Mouse (Mus musculus): ENCODE data around the gene Acly. TPM values are rescaled to one million over a fixed set of nuclear protein-coding genes. Genes with fewer than 3 reads are reported as not detected.

Gene Acly
- polyA plus RNA-seq, 1 experiment from 2014 or later, result 366 TPM

DNA sequence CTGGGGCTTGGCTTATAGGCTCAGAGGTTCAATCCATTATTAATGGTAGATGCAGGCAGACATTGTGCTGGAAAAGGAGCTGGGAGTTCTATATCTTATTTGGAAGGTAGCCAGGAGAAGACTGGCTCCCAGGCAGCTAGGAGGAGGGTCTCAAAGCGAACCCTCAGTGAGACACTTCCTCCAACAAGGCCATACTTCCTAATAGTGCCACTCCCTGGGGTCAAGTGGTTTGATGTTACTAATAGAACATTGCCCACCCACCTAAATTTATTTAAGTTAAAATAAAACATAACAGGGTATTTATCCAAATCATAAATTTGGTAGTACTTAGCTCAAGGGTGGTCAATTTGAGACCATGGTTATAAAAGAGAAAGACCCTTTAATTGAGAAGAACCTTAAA, 62.0 kb downstream of the Acly start:
- no peaks in the 10 kb centered on the region for H3K27me3 ChIP-seq
- H3K4me2 ChIP-seq (replicated peaks), result no peak overlapping the region
- peaks cover 34% of the 10 kb centered on the region for H3K36me3 ChIP-seq
- ATAC-seq (ENCODE audit: low FRiP score, low read depth), result no peak
- no peaks in the 10 kb centered on the region for H3K9me3 ChIP-seq
- 90% methylated on average over 1 of the region's 1 CpGs for WGBS
- H3K9ac ChIP-seq (replicated peaks), result no peak overlapping the region
- H3K27ac ChIP-seq (replicated peaks), result no peak overlapping the region
- no peak overlapping the region for H3K4me3 ChIP-seq
- peaks cover 13% of the 10 kb centered on the region for H3K4me1 ChIP-seq

DNA sequence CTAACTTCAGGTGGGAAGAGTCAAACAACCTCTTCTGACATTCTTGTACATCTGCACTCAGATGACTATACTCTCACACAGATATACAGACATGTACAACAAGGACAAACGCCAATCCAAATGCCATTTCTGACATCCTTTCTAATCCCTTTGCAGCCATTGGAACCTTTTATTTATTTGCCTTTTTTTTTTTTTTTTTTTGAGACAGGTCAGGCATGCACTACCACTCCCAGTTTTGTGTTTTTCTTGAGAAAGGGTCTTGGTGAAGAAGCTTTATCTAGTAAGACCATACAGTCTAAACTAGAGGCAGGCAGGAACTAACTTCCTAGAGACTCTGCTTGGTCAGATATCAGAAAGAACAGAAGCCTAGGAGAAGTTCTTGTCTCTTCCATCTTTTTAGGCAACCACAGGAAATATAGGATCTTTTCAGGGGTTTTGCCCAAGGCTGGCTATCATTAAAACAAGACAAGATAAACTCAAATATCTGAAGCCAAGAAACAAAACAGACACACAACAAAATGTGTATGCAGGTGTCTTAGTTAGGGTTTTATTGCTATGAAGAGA, 62.5 kb downstream of the Acly start:
- no peak for ATAC-seq (ENCODE audit: low FRiP score, low read depth)

DNA sequence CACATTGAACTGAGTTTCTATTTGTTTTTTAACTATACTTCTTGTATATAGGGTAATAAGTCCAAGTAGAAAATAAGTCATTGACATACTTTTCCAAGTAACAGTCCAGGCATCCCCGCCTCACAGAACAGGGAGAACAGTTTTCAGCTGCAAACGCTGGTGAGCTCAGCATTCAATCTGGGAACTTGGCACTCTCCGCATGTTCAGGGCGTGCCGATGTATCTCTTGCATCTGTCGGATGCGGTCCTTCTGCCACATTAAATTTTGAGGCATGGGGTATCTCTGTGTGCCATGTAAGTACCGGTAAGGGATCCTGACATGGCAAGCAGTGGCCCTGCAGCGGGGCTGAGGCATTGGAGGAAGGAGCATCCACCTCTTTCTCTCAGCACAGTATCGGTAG, 65.1 kb downstream of the Acly start:
- no peaks in the 10 kb centered on the region for H3K27me3 ChIP-seq
- no peak overlapping the region for H3K4me2 ChIP-seq (replicated peaks)
- no peak overlapping the region for H3K9ac ChIP-seq (replicated peaks)
- no peak overlapping the region for H3K4me3 ChIP-seq
- peaks cover 42% of the 10 kb centered on the region for H3K36me3 ChIP-seq
- H3K9me3 ChIP-seq, result no peaks in the 10 kb centered on the region
- H3K27ac ChIP-seq (replicated peaks), result no peak overlapping the region
- 92% methylated on average over 10 of the region's 10 CpGs for WGBS
- no peaks in the 10 kb centered on the region for H3K4me1 ChIP-seq
- no peak for ATAC-seq (ENCODE audit: low FRiP score, low read depth)

More for the DNA sequence above, 62.5 kb downstream of the Acly start:
- Histone ChIP-seq H3K9ac (replicated peaks) (no peak overlapping the region), H3K4me2 (replicated peaks) (no peak overlapping the region), H3K27me3 (no peaks in the 10 kb centered on the region), H3K4me3 (no peak overlapping the region), H3K9me3 (no peaks in the 10 kb centered on the region), H3K4me1 (peaks cover 8% of the 10 kb centered on the region), H3K36me3 (peaks cover 34% of the 10 kb centered on the region), H3K27ac (replicated peaks) (no peak overlapping the region)
- WGBS, result 83% methylated on average over 1 of the region's 1 CpGs

DNA sequence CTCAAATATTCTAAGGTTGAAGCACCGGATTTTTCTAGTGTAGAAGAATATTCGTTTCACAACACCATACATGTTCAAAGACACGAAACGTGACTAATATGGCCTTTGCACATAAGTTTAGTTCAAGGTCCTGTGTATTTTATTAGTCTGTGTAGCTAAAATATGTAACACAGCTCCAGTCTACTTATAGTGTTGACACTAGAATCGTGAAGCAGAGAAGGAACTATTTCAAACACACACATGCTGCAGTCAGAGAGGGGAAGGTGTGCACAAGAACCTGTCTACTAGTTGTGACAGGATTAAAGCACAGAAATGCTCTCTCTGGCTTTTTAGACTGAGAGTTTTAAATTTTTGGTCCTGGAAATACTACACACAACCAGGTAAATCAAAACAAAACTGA, 70.1 kb downstream of the Acly start:
- peaks cover 38% of the 10 kb centered on the region for H3K36me3 ChIP-seq
- no peak for ATAC-seq (ENCODE audit: low FRiP score, low read depth)
- 92% methylated on average over 5 of the region's 5 CpGs for WGBS

DNA sequence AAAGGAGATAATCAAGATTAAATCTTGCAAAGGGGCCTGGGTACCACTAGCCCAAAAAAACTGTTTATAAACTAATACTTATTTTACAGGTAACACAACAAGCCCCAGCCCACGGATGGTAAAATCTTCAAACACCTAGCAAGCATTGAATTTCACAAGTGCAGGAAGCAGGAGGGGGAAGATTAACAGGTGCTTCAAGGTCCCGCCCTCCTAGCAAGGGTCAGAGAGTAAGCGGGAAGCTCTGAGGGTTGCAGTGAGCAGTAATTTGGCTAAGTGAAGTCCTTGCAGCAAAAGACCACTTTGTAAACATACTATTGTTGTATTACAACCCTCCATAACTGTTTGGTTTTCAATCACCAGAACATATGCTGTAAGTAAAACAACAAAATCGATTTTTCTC, 70.6 kb downstream of the Acly start:
- Histone ChIP-seq H3K9me3 (no peaks in the 10 kb centered on the region), H3K27ac (replicated peaks) (no peak overlapping the region), H3K9ac (replicated peaks) (no peak overlapping the region), H3K4me3 (no peak overlapping the region), H3K4me1 (no peaks in the 10 kb centered on the region), H3K4me2 (replicated peaks) (no peak overlapping the region), H3K27me3 (no peaks in the 10 kb centered on the region), H3K36me3 (peaks cover 33% of the 10 kb centered on the region)
- ATAC-seq (ENCODE audit: low FRiP score, low read depth), result no peak
- 90% methylated on average over 4 of the region's 4 CpGs for WGBS

More for the DNA sequence above, 70.1 kb downstream of the Acly start:
- Histone ChIP-seq H3K4me2 (replicated peaks) (no peak overlapping the region), H3K27ac (replicated peaks) (no peak overlapping the region), H3K4me1 (no peaks in the 10 kb centered on the region), H3K4me3 (no peak overlapping the region), H3K9me3 (no peaks in the 10 kb centered on the region), H3K27me3 (no peaks in the 10 kb centered on the region), H3K9ac (replicated peaks) (no peak overlapping the region)

DNA sequence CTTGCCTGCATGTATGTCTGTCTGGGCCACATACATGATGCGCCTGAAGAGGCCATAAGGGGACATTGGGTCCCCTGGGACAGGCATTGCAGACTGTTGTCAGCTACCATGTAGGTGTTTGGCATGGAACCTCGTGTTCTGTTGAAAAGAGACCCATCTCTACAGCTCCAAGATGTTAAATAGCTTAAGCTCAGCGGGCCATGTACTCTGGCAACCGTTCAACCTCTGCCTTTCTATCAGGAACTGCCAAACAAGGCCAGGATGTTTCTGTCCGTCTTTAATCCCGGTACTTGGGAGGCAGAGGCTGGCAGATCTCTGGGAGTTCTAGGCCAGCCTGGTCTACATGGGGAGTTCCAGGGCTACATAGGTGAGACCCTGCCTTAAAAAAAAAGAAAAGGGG, 85.2 kb downstream of the Acly start:
- Histone ChIP-seq H3K4me2 (replicated peaks) (no peak overlapping the region), H3K4me1 (peaks cover 18% of the 10 kb centered on the region), H3K4me3 (no peak overlapping the region), H3K36me3 (no peaks in the 10 kb centered on the region), H3K27me3 (no peaks in the 10 kb centered on the region), H3K9ac (replicated peaks) (no peak overlapping the region), H3K27ac (replicated peaks) (no peak overlapping the region), H3K9me3 (no peaks in the 10 kb centered on the region)
- ATAC-seq (ENCODE audit: low FRiP score, low read depth), result no peak
- WGBS, result 89% methylated on average over 6 of the region's 6 CpGs

DNA sequence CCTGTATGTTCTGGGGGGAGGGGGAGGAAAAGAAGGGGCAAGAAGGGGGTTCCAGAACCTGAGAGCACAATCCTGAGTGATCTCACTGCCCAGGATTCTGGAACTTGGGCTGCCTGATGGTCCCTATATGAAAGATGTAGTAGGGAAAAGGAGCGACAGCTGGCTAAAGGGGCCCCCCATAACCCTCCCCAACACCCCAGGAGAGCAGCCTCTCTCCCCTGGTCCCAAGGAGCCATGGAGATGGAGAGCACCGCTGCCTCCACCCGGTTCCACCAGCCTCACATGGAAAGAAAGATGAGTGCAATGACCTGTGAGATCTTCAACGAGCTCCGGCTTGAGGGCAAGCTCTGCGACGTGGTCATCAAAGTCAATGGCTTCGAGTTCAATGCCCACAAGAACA, 86.0 kb downstream of the Acly start, which contains the start of the genes Nt5c3b and Klhl10:
Gene Nt5c3b, minus strand, starts transcription at position 12 of the 400 bp plus-strand sequence.
Gene Klhl10, plus strand, starts transcription at position 121 of the 400 bp plus-strand sequence.
- Histone ChIP-seq H3K27ac (replicated peaks) (peak within 1 kb of the TSS; percentile 22; the same call in 1 of the 2 replicates), H3K9ac (replicated peaks) (peak within 1 kb of the TSS; percentile 90), H3K27me3 (no peaks in the 10 kb centered on the region), H3K9me3 (no peaks in the 10 kb centered on the region), H3K36me3 (peaks cover 8% of the 10 kb centered on the region; the same call in 1 of the 2 replicates), H3K4me1 (peaks cover 18% of the 10 kb centered on the region), H3K4me2 (replicated peaks) (peak within 1 kb of the TSS; percentile 89), H3K4me3 (peak within 1 kb of the TSS; percentile 72)
- no peak for ATAC-seq (ENCODE audit: low FRiP score, low read depth)
- WGBS, result 89% methylated on average over 8 of the region's 8 CpGs

DNA sequence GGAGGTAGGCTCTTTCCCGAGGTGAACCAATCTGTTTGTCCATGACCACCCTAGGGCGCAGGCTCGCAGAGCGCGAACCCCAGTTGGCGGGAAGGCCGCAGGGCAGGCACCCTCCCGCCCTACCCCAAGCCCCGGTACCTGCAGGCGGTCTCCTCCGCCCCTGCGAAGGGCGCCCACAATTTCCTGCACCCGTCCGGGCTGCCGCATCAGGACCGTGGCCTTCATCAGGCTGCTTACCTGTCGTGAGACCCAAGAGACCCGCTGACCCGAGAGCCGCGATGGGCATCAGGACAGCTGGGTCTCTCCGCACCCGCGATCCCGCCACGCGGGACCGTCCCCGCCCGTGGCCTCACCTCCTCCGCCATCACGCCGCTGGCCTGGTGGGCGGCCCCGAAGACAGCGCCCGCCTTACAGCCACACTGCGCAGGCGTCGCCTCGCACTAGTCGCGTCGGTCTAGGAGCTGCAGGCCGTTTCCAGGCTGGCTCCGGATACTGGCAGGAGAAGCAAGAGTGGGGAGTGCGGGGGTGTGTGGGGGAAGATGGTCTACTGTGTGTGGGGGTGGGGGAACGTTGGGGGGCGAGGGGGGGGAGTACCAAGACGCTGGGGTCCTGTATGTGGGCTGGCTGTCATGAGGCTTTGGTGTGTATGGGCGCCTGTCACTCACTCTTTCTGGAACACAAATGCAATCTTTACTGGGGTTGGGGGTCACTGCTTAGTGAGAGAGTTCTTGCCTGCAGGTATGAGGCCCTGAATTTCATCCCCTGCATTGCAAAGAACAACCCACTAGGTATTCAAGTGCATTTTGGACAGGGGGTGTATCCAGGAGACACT, 86.9 kb downstream of the Acly start:
- peak overlapping the region; percentile 89 for H3K4me2 ChIP-seq (replicated peaks)
- peaks cover 18% of the 10 kb centered on the region for H3K4me1 ChIP-seq
- peaks cover 14% of the 10 kb centered on the region for H3K36me3 ChIP-seq
- peak overlapping the region; percentile 22; the same call in 1 of the 2 replicates for H3K27ac ChIP-seq (replicated peaks)
- peak overlapping the region; percentile 72 for H3K4me3 ChIP-seq
- H3K9me3 ChIP-seq, result no peaks in the 10 kb centered on the region
- no peaks in the 10 kb centered on the region for H3K27me3 ChIP-seq
- WGBS, result 1% methylated on average over 52 of the region's 52 CpGs
- ATAC-seq (ENCODE audit: low FRiP score, low read depth), result peak; percentile 95
- peak overlapping the region; percentile 90 for H3K9ac ChIP-seq (replicated peaks)

DNA sequence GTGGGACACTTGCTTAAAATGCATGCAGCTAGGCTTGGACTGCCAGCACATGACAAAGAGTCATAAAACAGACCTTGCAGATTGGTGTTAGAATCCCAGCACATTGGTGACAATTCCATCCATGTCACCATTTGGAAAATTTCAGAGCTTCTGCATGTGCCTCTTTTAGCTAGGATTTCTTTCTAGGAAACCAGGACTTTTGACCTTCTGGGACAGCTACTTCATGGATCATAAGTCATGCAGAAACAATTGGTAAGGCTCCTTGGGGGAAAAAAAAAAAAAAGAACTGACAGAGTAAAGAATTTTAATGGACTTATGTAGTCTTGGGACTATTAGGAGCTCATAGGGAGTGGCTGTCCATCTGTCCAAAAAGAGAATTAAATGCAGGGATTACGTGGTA, 89.9 kb downstream of the Acly start:
- whole genome bisulfite sequencing, result 63% methylated on average over 1 of the region's 1 CpGs
- peaks cover 27% of the 10 kb centered on the region for H3K36me3 ChIP-seq
- H3K27ac ChIP-seq (replicated peaks), result no peak overlapping the region
- no peak overlapping the region for H3K4me2 ChIP-seq (replicated peaks)
- H3K9ac ChIP-seq (replicated peaks), result no peak overlapping the region
- H3K9me3 ChIP-seq, result no peaks in the 10 kb centered on the region
- H3K27me3 ChIP-seq, result no peaks in the 10 kb centered on the region
- no peak for ATAC-seq (ENCODE audit: low FRiP score, low read depth)
- H3K4me3 ChIP-seq, result no peak overlapping the region
- peaks cover 18% of the 10 kb centered on the region for H3K4me1 ChIP-seq

DNA sequence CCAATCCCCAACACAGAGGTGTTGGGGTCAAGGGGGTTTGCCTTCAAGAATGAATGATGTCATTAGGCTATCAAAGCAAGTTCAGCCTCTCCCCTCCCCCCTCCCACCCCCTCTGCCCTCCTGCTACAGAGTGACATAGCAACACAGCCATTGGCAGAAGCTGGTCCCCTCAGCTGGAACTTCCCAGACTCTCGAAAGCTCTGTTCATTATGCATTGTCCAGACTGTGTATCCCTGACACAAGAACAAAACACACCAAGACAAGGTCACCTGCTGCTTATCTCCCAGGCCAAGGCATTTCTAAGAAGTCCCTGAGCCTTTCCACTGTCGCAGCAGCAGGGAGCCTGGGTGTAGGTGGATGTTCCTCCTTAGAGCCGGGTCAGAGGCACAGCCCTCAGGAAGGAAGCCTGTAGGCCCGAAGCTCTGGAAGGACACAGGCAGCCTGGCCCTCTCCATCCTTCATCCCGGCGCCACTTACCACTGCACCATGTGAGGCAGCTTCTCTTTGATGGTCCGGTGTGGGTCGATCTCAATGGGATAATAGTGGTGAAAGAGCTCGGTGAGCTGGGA, 92.0 kb downstream of the Acly start:
- no peak overlapping the region for H3K4me2 ChIP-seq (replicated peaks)
- peaks cover 11% of the 10 kb centered on the region; the same call in 1 of the 2 replicates for H3K4me1 ChIP-seq
- no peak overlapping the region for H3K9ac ChIP-seq (replicated peaks)
- H3K27ac ChIP-seq (replicated peaks), result no peak overlapping the region
- H3K9me3 ChIP-seq, result no peaks in the 10 kb centered on the region
- peaks cover 36% of the 10 kb centered on the region for H3K36me3 ChIP-seq
- no peaks in the 10 kb centered on the region for H3K27me3 ChIP-seq
- ATAC-seq (ENCODE audit: low FRiP score, low read depth), result no peak
- WGBS, result 40% methylated on average over 9 of the region's 9 CpGs
- no peak overlapping the region for H3K4me3 ChIP-seq

DNA sequence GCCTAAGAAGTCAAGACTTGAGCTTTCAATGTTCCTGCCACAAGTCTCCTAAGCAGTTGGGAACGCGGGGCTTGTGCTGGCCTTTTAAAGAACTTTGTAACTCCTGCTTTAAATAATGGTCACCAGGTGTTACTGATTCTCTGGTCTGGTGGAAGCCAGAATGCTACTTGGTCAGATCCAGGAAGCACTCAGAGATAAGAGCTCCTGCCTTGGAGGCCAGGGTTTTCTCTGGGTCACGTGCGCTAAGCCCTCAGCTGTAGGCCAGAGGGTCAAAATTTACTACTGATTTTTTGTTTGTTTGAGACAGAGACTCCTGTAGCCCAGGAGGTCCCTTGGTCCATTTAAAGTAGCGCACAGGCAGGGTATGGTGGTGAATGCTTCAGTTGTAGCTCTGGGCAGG, 95.8 kb downstream of the Acly start:
- Histone ChIP-seq H3K9ac (replicated peaks) (no peak overlapping the region), H3K36me3 (peaks cover 47% of the 10 kb centered on the region), H3K4me1 (no peaks in the 10 kb centered on the region), H3K27me3 (no peaks in the 10 kb centered on the region), H3K27ac (replicated peaks) (no peak overlapping the region), H3K9me3 (no peaks in the 10 kb centered on the region), H3K4me2 (replicated peaks) (no peak overlapping the region), H3K4me3 (no peak overlapping the region)
- ATAC-seq (ENCODE audit: low FRiP score, low read depth), result no peak
- WGBS, result 95% methylated on average over 5 of the region's 5 CpGs

DNA sequence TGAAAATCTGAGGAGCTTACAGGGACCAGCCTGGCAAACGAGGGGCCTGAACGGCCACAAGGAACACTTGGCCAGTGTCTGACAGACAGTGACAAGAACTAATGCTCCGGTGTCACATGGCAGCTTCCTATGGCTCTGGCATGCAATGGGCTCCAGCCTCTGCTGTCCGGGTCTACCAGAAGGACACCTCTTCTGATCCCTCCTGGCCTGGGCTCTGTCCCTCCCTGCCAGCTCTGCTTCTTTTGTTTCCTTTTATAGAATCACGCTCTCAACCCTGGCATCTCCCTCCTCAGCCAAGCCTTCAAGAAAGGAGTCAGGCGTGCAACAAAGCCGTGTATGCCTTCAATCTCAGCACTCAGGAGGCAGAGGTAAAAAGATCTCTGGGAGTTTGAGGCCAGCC, 97.7 kb downstream of the Acly start:
- H3K27me3 ChIP-seq, result no peaks in the 10 kb centered on the region
- no peak overlapping the region for H3K9ac ChIP-seq (replicated peaks)
- ATAC-seq (ENCODE audit: low FRiP score, low read depth), result no peak
- H3K4me3 ChIP-seq, result no peak overlapping the region
- peaks cover 33% of the 10 kb centered on the region for H3K36me3 ChIP-seq
- H3K4me1 ChIP-seq, result peaks cover 5% of the 10 kb centered on the region; the same call in 1 of the 2 replicates
- 92% methylated on average over 7 of the region's 7 CpGs for WGBS
- H3K27ac ChIP-seq (replicated peaks), result no peak overlapping the region
- no peak overlapping the region for H3K4me2 ChIP-seq (replicated peaks)
- no peaks in the 10 kb centered on the region for H3K9me3 ChIP-seq
